Mouse (Mus musculus) forebrain, postnatal 0 days (tissue): ENCODE measurements around the gene Cd164. TPM values are rescaled to one million over a fixed set of nuclear protein-coding genes. Genes with fewer than 3 reads are reported as not detected.

Experiments used
- ATAC-seq: fragments of 200-750 bp; cut with Nextera tagmentation; 2 replicates; pipeline ENCODE4 v1.8.0; 2017; ENCODE audit warnings: mild to moderate bottlenecking, moderate library complexity
- DNase-seq: peaks from one replicate; pipeline ENCODE4 v3.0.0-alpha.2; 2015
- H3K27ac ChIP-seq: fragments of 300-500 bp; sonication (generic); 2 replicates; pipeline ENCODE4 v1.5.1; 2014; ENCODE audit warnings: low read depth, mild to moderate bottlenecking, antibody characterized with exemption, low read length, moderate library complexity, mixed read lengths
- H3K27me3 ChIP-seq: fragments of 300-500 bp; sonication (generic); 2 replicates; pipeline ENCODE4 v1.6.1; 2014; ENCODE audit warnings: mild to moderate bottlenecking, low read length, mixed read lengths; ENCODE audit not compliant: insufficient read depth
- H3K36me3 ChIP-seq: fragments of 300-500 bp; sonication (generic); 2 replicates; pipeline ENCODE4 v1.6.1; 2014; ENCODE audit warnings: mild to moderate bottlenecking, moderate library complexity; ENCODE audit not compliant: insufficient read depth
- H3K4me1 ChIP-seq: fragments of 300-500 bp; sonication (generic); 2 replicates; pipeline ENCODE4 v1.6.1; 2014; ENCODE audit warnings: antibody characterized with exemption; ENCODE audit not compliant: insufficient read depth
- H3K4me2 ChIP-seq: fragments of 300-500 bp; sonication (generic); 2 replicates; pipeline ENCODE4 v1.6.1; 2014; ENCODE audit warnings: low read depth, mild to moderate bottlenecking, moderate library complexity
- H3K4me3 ChIP-seq: fragments of 300-500 bp; sonication (generic); 2 replicates; pipeline ENCODE4 v1.5.1; 2014; ENCODE audit warnings: low read depth, low read length, mixed read lengths
- H3K9ac ChIP-seq: fragments of 300-500 bp; sonication (generic); 2 replicates; pipeline ENCODE4 v1.6.1; 2014; ENCODE audit warnings: mild to moderate bottlenecking
- H3K9me3 ChIP-seq: fragments of 300-500 bp; sonication (generic); 2 replicates; pipeline ENCODE4 v1.6.1; 2016; ENCODE audit warnings: low read length
- CTCF ChIP-seq: sonication (generic); IDR thresholded peaks from 2 replicates; pipeline ENCODE4 v1.5.1; 2016; ENCODE audit warnings: antibody characterized with exemption, control low read depth, low read depth
- WGBS: fragments of 180-500 bp; shearing (Covaris S2); extraction: QIAGEN DNeasy Blood & Tissue Kit; methylation state at CpG from one replicate; pipeline ENCODE4 v1.1.7; 2014; 5-methylcytosine and 5-hydroxymethylcytosine counted together
- polyA plus RNA-seq: library from polyadenylated mRNA; unstranded; fragments of >200 nt; fragmentation: Nextera tagmentation; extraction: Ambion mirVana; gene quantifications from 2 replicates; pipeline ENCODE4 v1.2.1, GENCODE M21; 2015
- total RNA-seq: library from RNA; depleted of rRNA; stranded (reverse); fragments of >200 nt; gene quantifications from 2 replicates; pipeline ENCODE4 v1.2.3, GENCODE M21; 2014

The Cd164 gene
- total and polyA plus RNA-seq, 2 experiments from 2014 or later: 32.3 to 48.8 TPM

DNA sequence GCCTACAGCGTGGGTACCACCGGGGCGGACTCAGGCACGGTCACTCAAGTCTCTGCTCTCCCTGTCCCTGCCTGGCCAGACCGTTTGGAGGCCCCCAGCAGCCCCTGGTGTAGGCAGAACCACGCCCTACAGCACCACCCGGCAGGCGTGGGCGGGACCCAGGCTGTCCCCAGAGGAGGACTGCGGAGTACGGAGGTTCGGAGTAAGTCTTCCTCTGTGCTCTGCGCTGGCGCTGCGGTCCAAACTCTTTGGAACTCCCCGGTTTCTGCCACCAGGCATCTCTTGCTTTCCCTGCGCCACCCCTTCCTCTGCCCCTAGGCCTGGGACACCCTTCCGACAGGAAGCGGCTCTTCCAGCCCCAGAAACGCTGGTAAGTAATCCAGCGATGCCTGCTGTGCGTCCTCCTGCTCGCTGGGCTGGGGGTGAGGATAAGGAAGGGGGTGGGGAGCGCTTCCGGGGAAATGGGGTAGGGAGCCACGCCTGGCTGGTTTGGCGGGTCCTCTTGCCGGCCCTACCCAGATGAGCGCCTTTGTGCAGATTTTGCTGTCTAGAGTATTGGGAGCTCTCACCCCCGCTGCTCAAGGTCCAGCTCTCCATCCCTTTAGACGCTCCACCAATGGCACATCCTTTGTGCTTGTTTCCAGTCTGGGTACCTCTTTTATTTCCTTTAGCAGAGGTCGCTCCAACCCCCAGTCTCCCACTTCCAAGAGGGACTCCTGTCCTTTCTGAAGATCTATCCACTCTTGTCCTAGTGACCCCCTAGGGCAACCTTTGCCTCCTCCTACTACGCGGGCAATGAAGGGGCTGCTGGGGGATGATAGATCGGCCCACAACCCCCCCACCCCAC, 42.8 kb upstream of the Cd164 start, which contains the start of gene Mical1:
TSS of gene Mical1 (plus strand) at position 144 of the 847 bp plus-strand sequence.
- peak; percentile 73 for DNase-seq
- H3K4me2 ChIP-seq: peak within 1 kb of the TSS; percentile 85
- H3K36me3 ChIP-seq: peaks cover under 1% of the 10 kb centered on the region; the same call in 1 of the 2 replicates
- peak within 1 kb of the TSS; percentile 60 for H3K9ac ChIP-seq
- ATAC-seq: peak; percentile 66
- peak within 1 kb of the TSS; percentile 49 for H3K4me3 ChIP-seq
- peaks cover 11% of the 10 kb centered on the region for H3K4me1 ChIP-seq
- peak; percentile 17; the same call in 1 of the 2 replicates for TF ChIP-seq CTCF
- peak within 1 kb of the TSS; percentile 70 for H3K27ac ChIP-seq
- no peaks in the 10 kb centered on the region for H3K9me3 ChIP-seq
- WGBS: 1% methylated on average over 35 of the region's 35 CpGs
- no peaks in the 10 kb centered on the region for H3K27me3 ChIP-seq

- ATAC-seq (peak; percentile 66), DNase-seq (peak; percentile 67)
- H3K27me3 ChIP-seq: no peaks in the 10 kb centered on the region
- peaks cover 11% of the 10 kb centered on the region for H3K4me1 ChIP-seq
- H3K9ac ChIP-seq: peak overlapping the region; percentile 60
- peak overlapping the region; percentile 85 for H3K4me2 ChIP-seq
- TF ChIP-seq CTCF: no peak
- H3K27ac ChIP-seq: peak overlapping the region; percentile 70
- H3K4me3 ChIP-seq: peak overlapping the region; percentile 49
- no peaks in the 10 kb centered on the region for H3K9me3 ChIP-seq
- WGBS: 0% methylated on average over 9 of the region's 9 CpGs
- peaks cover 6% of the 10 kb centered on the region for H3K36me3 ChIP-seq
These were observed 42.3 kb upstream of the Cd164 start for GRCm38 (mm10) chr10:41477018-41477277.

- peak; percentile 66 for DNase-seq
- Histone ChIP-seq H3K4me3 (peak overlapping the region; percentile 49), H3K9me3 (no peaks in the 10 kb centered on the region), H3K9ac (peak overlapping the region; percentile 60), H3K4me2 (peak overlapping the region; percentile 85), H3K27ac (peak overlapping the region; percentile 70), H3K4me1 (peaks cover 11% of the 10 kb centered on the region), H3K27me3 (no peaks in the 10 kb centered on the region), H3K36me3 (peaks cover 12% of the 10 kb centered on the region)
- 0 out of 2 replicates have a peak, but pooled peaks have one; percentile 5 for TF ChIP-seq CTCF
- peak; percentile 77 for ATAC-seq
- 2% methylated on average over 20 of the region's 20 CpGs for WGBS
These were observed 41.7 kb upstream of the Cd164 start for GRCm38 (mm10) chr10:41477278-41478181.

DNA sequence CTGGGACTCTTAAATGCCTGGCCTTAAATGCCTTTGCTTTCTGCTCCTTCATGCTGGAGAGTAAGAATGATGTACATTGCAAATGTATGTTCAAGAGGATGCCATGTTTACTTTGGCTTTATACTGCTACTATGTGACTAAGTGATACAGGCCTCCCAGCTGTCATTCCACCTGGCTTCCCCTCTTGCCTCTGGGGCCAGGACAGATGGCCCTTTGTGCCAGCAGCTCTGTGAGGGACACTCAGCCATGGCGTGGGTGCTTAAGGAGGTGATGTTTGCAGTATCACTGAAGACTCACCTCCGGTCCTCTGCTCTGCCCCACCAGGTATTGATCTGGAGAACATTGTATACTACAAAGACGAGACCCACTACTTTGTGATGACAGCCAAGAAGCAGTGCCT, 39.3 kb upstream of the Cd164 start:
- ATAC-seq (no peak), DNase-seq (no peak)
- Histone ChIP-seq H3K36me3 (peaks cover 32% of the 10 kb centered on the region), H3K9ac (no peak overlapping the region), H3K4me3 (no peak overlapping the region), H3K27ac (no peak overlapping the region), H3K4me2 (no peak overlapping the region), H3K9me3 (no peaks in the 10 kb centered on the region), H3K27me3 (no peaks in the 10 kb centered on the region), H3K4me1 (peaks cover 11% of the 10 kb centered on the region)
- TF ChIP-seq CTCF: no peak
- WGBS: 72% methylated on average over 3 of the region's 3 CpGs

DNA sequence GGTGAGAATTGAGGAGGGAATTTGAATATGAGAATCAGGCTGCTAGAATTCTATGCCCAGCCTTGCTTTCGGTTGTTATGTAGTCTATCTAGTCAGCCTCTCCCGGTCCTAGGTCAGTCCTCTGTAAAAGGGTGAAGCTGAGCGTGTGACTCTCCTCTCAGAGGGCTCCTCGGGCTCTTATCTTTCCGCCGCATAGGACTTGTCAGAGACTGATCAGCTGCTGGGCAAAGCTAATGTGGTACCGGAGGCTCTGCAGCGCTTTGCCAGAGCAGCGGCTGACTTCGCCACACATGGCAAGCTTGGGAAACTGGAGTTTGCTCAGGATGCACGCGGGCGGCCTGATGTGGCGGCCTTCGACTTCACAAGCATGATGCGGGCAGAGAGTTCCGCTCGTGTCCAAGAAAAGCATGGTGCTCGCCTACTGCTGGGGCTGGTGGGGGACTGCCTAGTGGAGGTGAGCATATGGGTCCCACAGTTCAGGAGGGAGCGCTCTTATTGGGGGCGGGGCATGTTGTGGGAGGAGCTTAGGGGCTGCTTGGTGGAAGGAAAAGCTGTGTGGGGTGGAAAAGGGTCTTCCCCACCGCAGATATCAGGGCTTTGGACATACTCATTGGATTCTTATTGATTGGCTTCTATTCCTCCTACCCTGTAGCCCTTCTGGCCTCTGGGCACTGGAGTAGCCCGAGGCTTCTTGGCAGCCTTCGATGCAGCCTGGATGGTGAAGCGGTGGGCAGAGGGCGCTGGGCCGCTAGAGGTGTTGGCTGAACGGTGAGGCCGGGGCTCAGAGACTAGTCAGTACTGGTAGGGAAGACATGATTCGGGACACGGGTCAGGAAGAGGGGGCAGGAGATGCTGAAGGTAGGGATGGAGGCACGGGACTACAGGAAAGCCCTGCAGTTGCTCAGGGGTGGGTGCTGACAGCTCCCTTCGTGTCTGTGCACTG, 38.0 kb upstream of the Cd164 start:
- Histone ChIP-seq H3K4me2 (no peak overlapping the region), H3K4me1 (peaks cover 8% of the 10 kb centered on the region), H3K4me3 (no peak overlapping the region), H3K27ac (no peak overlapping the region), H3K9me3 (no peaks in the 10 kb centered on the region), H3K36me3 (peaks cover 45% of the 10 kb centered on the region), H3K9ac (no peak overlapping the region), H3K27me3 (no peaks in the 10 kb centered on the region)
- no peak for TF ChIP-seq CTCF
- ATAC-seq: no peak
- WGBS: 78% methylated on average over 33 of the region's 33 CpGs
- DNase-seq: no peak

- H3K4me2 ChIP-seq: no peak overlapping the region
- DNase-seq (no peak), ATAC-seq (no peak)
- no peak overlapping the region for H3K27ac ChIP-seq
- H3K9me3 ChIP-seq: no peaks in the 10 kb centered on the region
- WGBS: 82% methylated on average over 7 of the region's 7 CpGs
- H3K9ac ChIP-seq: no peak overlapping the region
- TF ChIP-seq CTCF: no peak
- H3K4me3 ChIP-seq: no peak overlapping the region
- H3K27me3 ChIP-seq: no peaks in the 10 kb centered on the region
- H3K36me3 ChIP-seq: peaks cover 56% of the 10 kb centered on the region
- peaks cover 3% of the 10 kb centered on the region; the same call in 1 of the 2 replicates for H3K4me1 ChIP-seq
These were observed 36.8 kb upstream of the Cd164 start for GRCm38 (mm10) chr10:41482446-41482845.
